Mouse (Mus musculus): ENCODE data around the gene Csn3.

The Csn3 gene

DNA sequence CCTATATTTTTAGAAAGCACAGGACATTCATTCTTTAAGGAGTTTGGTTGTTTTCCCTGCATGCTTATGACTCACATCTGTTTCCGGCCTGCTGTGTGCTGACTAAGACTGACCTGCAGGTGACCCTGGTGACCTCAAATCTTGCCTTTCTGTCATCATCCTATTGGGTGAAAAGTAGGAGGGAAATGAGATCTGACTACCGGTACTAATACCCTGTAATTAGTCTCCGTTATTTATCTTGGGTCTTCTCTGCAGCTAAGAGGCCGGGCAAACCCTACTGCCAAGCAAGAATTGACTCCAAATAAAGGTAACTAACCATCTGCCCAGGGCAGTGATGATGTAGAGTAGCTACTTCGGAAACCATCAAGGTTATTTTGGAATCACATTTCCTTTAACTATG lies at the start of gene Csn3:
Csn3 (plus strand) TSS at position 208 of the 400 bp plus-strand sequence.
- no peak for DNase-seq (ENCODE audit: low spot score in 2 of 2)

DNA sequence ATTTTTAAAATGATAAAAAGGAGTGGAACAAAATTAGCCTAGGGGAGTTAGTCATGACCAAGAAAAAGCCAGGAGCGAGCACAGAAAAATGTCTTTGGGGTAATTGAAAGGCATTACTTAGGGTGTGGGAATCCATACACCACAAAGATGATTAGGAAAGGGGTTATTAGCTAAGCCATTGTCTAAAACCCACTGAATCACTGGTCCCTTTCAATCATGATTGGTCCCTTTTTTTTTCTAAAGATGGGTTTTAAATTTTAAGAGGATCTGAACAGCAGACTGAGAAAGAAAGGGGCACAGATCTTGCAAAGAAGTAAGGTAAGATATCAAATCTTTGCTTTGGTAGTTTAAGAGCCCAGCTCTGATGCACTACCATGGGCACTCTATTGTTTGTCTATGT lies 40.6 kb upstream of the Csn3 start, which contains the start of gene Odam:
Odam (plus strand) TSS at position 301 of the 400 bp plus-strand sequence.
- DNase-seq (ENCODE audit: low spot score in 2 of 2), result no peak

DNA sequence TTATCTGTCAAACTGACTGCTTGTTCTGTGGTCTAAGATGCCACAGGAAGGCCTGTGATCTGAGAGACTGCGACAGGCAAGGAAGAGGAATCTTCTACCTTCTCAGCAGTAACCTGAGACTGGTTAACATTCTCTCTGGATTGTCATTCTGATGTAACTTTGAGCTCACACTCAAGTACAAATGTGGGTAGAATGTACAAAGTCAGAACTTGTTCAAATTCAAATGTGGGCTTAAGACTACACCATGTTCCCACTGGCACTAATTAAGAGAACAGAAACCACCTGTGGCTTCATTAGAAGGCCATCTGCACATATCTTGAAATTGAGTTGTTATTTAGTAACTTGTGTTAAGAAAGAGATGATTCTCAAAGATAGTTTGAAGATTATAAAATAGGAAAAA lies 6.2 kb downstream of the Csn3 start:
- DNase-seq (ENCODE audit: low spot score in 2 of 2), result no peak

DNA sequence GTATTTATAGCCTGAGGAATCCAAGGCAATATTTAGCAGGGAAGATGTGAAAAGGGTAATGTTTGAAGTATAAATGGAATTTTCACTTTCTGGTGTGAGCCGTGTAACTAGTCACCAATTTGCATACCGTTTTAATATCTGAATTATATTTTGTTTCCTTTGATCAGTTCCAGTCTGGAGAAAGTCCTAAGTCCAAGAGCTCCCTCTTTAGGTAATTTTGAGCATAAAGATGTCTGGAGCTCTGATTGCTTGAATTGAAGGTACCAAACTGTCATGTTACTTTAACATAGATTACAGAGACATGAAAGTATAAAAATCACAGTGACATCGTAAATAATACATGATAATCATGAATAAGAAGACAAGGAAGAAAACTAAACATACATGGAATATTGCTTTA lies 15.4 kb downstream of the Csn3 start:
- DNase-seq (ENCODE audit: low spot score in 2 of 2), result no peak

DNA sequence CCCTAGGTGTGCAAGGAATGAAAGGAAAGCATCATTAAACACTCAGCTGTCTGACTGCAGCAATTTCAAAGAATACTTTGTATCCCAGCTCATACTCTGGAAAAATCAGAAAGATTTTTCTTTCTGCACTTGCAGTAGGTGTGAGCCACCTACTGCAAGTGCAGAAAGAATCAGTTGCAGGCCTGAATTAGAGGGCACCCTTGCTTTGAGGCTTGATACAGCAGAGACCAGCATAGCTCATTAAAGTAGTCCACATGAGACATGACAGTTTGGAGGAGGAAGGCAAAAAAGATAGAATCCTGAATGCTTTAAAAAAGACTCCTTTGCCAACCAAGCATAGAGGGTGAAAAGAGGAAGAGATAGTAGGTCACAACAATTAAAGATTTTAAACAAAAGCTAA lies 17.1 kb downstream of the Csn3 start:
- DNase-seq (ENCODE audit: low spot score in 2 of 2), result no peak

DNA sequence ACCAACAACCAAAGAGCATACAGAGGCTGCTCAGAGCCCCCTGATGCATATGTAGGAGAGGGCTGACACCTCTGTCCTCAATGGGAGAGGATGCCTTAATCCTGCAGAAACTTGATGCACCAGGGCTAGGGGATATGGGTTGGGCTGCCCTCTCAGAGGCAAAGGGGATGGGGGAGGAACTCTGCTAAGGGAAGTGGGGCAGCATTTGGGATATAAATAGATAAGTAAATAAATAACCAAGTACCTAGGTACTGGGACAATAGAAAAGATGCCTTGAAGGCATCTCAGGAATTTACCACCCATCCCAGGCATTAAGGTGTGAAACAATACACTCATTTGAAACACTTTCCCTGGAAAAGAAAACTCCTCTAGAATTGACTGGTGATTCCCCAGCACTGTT lies 26.5 kb downstream of the Csn3 start:
- no peak for DNase-seq (ENCODE audit: low spot score in 2 of 2)

DNA sequence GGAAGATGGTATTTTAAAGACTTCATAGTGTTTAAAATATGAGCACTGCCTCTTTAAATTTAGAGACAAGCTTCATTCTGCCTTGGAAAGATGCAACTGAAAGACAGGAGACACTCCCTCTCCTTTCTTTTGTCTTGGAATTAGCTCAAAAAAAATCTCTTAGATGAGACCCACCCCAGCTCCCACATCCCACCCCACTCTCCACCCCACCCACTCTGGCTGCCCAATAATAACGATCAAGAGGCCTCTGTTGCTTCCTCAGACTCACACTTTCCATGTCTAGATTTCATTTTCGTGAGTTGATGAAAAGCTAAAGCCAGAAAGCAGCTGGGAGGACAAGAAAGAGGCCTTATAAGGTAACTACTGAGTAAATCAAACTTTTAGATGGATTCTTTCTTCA lies 43.8 kb downstream of the Csn3 start, which contains the start of the genes 2310003L06Rik and Gm28434:
2310003L06Rik (plus strand) TSS at position 259 of the 400 bp plus-strand sequence.
Gm28434 (plus strand) TSS at position 317 of the 400 bp plus-strand sequence.
- DNase-seq (ENCODE audit: low spot score in 2 of 2), result no peak

DNA sequence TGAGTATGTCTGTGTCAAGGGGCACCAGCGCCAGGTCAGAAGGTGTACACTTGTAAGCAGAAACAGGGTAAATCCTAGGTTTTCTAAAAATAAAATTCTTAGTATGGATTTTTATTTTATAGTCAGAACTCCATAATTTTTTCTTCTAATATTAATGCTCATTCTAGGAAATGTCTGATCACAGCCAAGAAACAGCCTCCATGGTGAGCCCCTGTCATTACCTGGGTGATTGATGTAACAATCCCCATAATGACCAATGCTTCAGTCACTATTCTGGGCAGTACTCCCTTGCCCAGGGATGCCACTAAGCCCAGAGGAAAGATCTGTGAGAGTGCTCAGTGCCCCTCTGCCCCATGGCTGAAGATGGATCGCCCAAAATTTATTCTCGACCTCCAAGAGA lies 53.8 kb downstream of the Csn3 start, which contains the start of gene Cabs1:
Cabs1 (plus strand) TSS at position 301 of the 400 bp plus-strand sequence.
- no peak for DNase-seq (ENCODE audit: low spot score in 2 of 2)
